Mouse (Mus musculus) bone marrow macrophage, adult 2 months (primary cell): ENCODE results near the gene Soat1.

ENCODE experiments used
- CTCF ChIP-seq: IDR thresholded peaks from 2 replicates; pipeline ENCODE4 v1.5.1; 2012; ENCODE audit warnings: low read depth, mild to moderate bottlenecking, low read length, moderate library complexity
- POLR2A ChIP-seq: IDR thresholded peaks from 2 replicates; pipeline ENCODE4 v1.6.1; 2012; ENCODE audit warnings: mild to moderate bottlenecking, low read depth, low read length, borderline replicate concordance

GRCm38 (mm10) chr1:156442266-156442665, 31.9 kb downstream of the Soat1 start:
- TF ChIP-seq CTCF (no peak), POLR2A (no peak)
